Mouse (Mus musculus): ENCODE data around the gene Cxcl2. TPM values are rescaled to one million over a fixed set of nuclear protein-coding genes. Genes with fewer than 3 reads are reported as not detected.

Cxcl2 gene
- polyA plus RNA-seq, 1 experiment: not detected

- Histone ChIP-seq H3K27me3 (ENCODE audit: control insufficient read depth, insufficient read depth, insufficient read length) (no peaks in the 10 kb centered on the region), H3K36me3 (ENCODE audit: control insufficient read depth, insufficient read depth) (no peaks in the 10 kb centered on the region), H3K4me3 (no peak overlapping the region), H3ac (ENCODE audit: control insufficient read depth, insufficient read length) (no peak overlapping the region), H3K4me2 (ENCODE audit: low read depth) (no peak overlapping the region), H3K79me2 (ENCODE audit: control insufficient read depth, insufficient read depth) (no peaks in the 10 kb centered on the region)
- no peak for TF ChIP-seq MYOD1 (IDR thresholded peaks at IDR 0.05; ENCODE audit: control insufficient read depth in 1 of 3, insufficient read length in 2 of 3, low read depth in 2 of 3)
- no peak for TF ChIP-seq SRF (IDR thresholded peaks at IDR 0.05; ENCODE audit: control insufficient read depth, insufficient read length, low read depth)
- TF ChIP-seq POLR2AphosphoS2 (IDR thresholded peaks at IDR 0.05; ENCODE audit: insufficient read length, low read depth): no peak
- no peak for TF ChIP-seq E2F4 (IDR thresholded peaks at IDR 0.05; ENCODE audit: insufficient read depth)
- TF ChIP-seq TCF3 (IDR thresholded peaks at IDR 0.05; ENCODE audit: insufficient read length, low read depth): no peak
- no peak for TF ChIP-seq CEBPB (IDR thresholded peaks at IDR 0.05; ENCODE audit: insufficient read depth, poor library complexity, severe bottlenecking)
- no peak for TF ChIP-seq POLR2A (IDR thresholded peaks at IDR 0.05; ENCODE audit: insufficient read length, low read depth)
- TF ChIP-seq REST (IDR thresholded peaks at IDR 0.05; ENCODE audit: insufficient read depth, insufficient read length): no peak
- TF ChIP-seq USF1 (IDR thresholded peaks at IDR 0.05; ENCODE audit: low read depth): no peak
- TF ChIP-seq MAX (IDR thresholded peaks at IDR 0.05; ENCODE audit: low read depth): no peak
- no peak for TF ChIP-seq MYOG (IDR thresholded peaks at IDR 0.05; ENCODE audit: control insufficient read depth in 1 of 3, insufficient read depth in 1 of 3, insufficient read length in 2 of 3, low read depth in 2 of 3)
- no peak for TF ChIP-seq TCF12 (IDR thresholded peaks at IDR 0.05; ENCODE audit: insufficient read depth, poor library complexity, severe bottlenecking)
These were observed 6.2 kb upstream of the Cxcl2 start for GRCm38 (mm10) chr5:90897429-90897828.

GRCm38 (mm10) chr5:90899308-90899707 is 4.4 kb upstream of the Cxcl2 start:
- no peak overlapping the region for H3K4me2 ChIP-seq (ENCODE audit: low read depth)
- no peak overlapping the region for H3K4me3 ChIP-seq
- H3K79me2 ChIP-seq (ENCODE audit: control insufficient read depth, insufficient read depth): no peaks in the 10 kb centered on the region
- H3ac ChIP-seq (ENCODE audit: control insufficient read depth, insufficient read length): no peak overlapping the region
- H3K36me3 ChIP-seq (ENCODE audit: control insufficient read depth, insufficient read depth): no peaks in the 10 kb centered on the region
- TF ChIP-seq E2F4 (IDR thresholded peaks at IDR 0.05; ENCODE audit: insufficient read depth) (no peak), MYOD1 (IDR thresholded peaks at IDR 0.05; ENCODE audit: control insufficient read depth in 1 of 3, insufficient read length in 2 of 3, low read depth in 2 of 3) (no peak), MYOG (IDR thresholded peaks at IDR 0.05; ENCODE audit: control insufficient read depth in 1 of 3, insufficient read depth in 1 of 3, insufficient read length in 2 of 3, low read depth in 2 of 3) (no peak), TCF3 (IDR thresholded peaks at IDR 0.05; ENCODE audit: insufficient read length, low read depth) (no peak), MAX (IDR thresholded peaks at IDR 0.05; ENCODE audit: low read depth) (no peak), POLR2AphosphoS2 (IDR thresholded peaks at IDR 0.05; ENCODE audit: insufficient read length, low read depth) (no peak), POLR2A (IDR thresholded peaks at IDR 0.05; ENCODE audit: insufficient read length, low read depth) (no peak), SRF (IDR thresholded peaks at IDR 0.05; ENCODE audit: control insufficient read depth, insufficient read length, low read depth) (no peak), TCF12 (IDR thresholded peaks at IDR 0.05; ENCODE audit: insufficient read depth, poor library complexity, severe bottlenecking) (no peak), USF1 (IDR thresholded peaks at IDR 0.05; ENCODE audit: low read depth) (no peak), REST (IDR thresholded peaks at IDR 0.05; ENCODE audit: insufficient read depth, insufficient read length) (no peak), CEBPB (IDR thresholded peaks at IDR 0.05; ENCODE audit: insufficient read depth, poor library complexity, severe bottlenecking) (no peak)
- no peaks in the 10 kb centered on the region for H3K27me3 ChIP-seq (ENCODE audit: control insufficient read depth, insufficient read depth, insufficient read length)

GRCm38 (mm10) chr5:90900147-90900546 is 3.5 kb upstream of the Cxcl2 start:
- TF ChIP-seq CEBPB (IDR thresholded peaks at IDR 0.05; ENCODE audit: insufficient read depth, poor library complexity, severe bottlenecking) (0 out of 2 replicates have a peak, but pooled peaks have one; percentile 27), POLR2AphosphoS2 (IDR thresholded peaks at IDR 0.05; ENCODE audit: insufficient read length, low read depth) (no peak)
- H3K4me2 ChIP-seq (ENCODE audit: low read depth): no peak overlapping the region
- no peaks in the 10 kb centered on the region for H3K27me3 ChIP-seq (ENCODE audit: control insufficient read depth, insufficient read depth, insufficient read length)
- no peaks in the 10 kb centered on the region for H3K36me3 ChIP-seq (ENCODE audit: control insufficient read depth, insufficient read depth)
- no peak overlapping the region for H3K4me3 ChIP-seq
- no peak overlapping the region for H3ac ChIP-seq (ENCODE audit: control insufficient read depth, insufficient read length)
- no peaks in the 10 kb centered on the region for H3K79me2 ChIP-seq (ENCODE audit: control insufficient read depth, insufficient read depth)

- no peaks in the 10 kb centered on the region for H3K27me3 ChIP-seq (ENCODE audit: control insufficient read depth, insufficient read depth, insufficient read length)
- H3K79me2 ChIP-seq (ENCODE audit: control insufficient read depth, insufficient read depth): no peaks in the 10 kb centered on the region
- no peak overlapping the region for H3ac ChIP-seq (ENCODE audit: control insufficient read depth, insufficient read length)
- no peaks in the 10 kb centered on the region for H3K36me3 ChIP-seq (ENCODE audit: control insufficient read depth, insufficient read depth)
- H3K4me2 ChIP-seq (ENCODE audit: low read depth): peak overlapping the region; percentile 13
- no peak overlapping the region for H3K4me3 ChIP-seq
- no peak for TF ChIP-seq MYOG (IDR thresholded peaks at IDR 0.05; ENCODE audit: control insufficient read depth in 1 of 3, insufficient read depth in 1 of 3, insufficient read length in 2 of 3, low read depth in 2 of 3)
These were observed 3.0 kb upstream of the Cxcl2 start for GRCm38 (mm10) chr5:90900688-90901087.

DNA sequence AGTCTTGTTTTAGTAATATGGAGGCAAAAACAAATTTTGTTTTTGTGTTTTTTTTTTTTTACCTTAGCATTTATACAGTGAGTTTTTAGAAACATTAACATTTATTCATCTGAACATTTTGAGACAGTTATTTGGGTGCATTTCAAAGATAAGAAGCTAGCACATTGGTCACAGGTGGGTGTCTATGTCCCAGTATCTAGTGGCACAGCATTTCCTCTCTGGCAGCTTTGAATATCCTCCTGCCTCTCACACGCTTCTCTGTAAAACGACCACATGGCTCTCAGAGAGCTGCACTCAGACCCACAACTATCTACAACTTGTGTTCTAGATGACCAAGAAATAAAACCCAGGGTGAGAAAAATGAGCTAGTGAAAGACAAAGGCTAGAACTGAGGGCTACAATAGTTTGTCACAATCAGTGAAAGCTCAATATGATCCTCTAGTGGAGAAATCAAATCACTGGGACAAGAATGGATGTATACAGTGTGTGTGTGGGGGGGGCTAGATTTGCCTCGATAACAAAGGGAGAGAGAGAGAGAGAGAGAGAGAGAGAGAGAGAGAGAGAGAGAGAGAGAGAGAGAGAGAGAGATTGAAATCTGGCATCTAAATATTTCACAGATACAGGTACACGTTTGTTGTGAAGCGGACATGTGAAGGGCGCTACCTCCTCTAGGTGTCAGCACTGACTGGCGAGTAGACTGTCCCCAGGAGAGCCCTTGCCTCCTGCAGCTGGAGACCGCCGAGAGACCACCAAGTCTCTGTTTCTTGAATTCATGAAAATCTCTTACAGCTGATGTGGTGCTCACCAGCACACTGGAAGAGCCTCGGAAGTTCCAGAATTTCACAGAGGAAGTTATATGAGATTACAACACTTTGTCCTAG is 1.1 kb upstream of the Cxcl2 start:
- H3K79me2 ChIP-seq (ENCODE audit: control insufficient read depth, insufficient read depth): no peaks in the 10 kb centered on the region
- no peaks in the 10 kb centered on the region for H3K27me3 ChIP-seq (ENCODE audit: control insufficient read depth, insufficient read depth, insufficient read length)
- H3K4me2 ChIP-seq (ENCODE audit: low read depth): no peak overlapping the region
- H3K4me3 ChIP-seq: no peak overlapping the region
- no peak overlapping the region for H3ac ChIP-seq (ENCODE audit: control insufficient read depth, insufficient read length)
- H3K36me3 ChIP-seq (ENCODE audit: control insufficient read depth, insufficient read depth): no peaks in the 10 kb centered on the region
- TF ChIP-seq SRF (IDR thresholded peaks at IDR 0.05; ENCODE audit: control insufficient read depth, insufficient read length, low read depth): no peak
- no peak for TF ChIP-seq TCF12 (IDR thresholded peaks at IDR 0.05; ENCODE audit: insufficient read depth, poor library complexity, severe bottlenecking)
- TF ChIP-seq MYOG (IDR thresholded peaks at IDR 0.05; ENCODE audit: control insufficient read depth in 1 of 3, insufficient read depth in 1 of 3, insufficient read length in 2 of 3, low read depth in 2 of 3): no peak
- no peak for TF ChIP-seq TCF3 (IDR thresholded peaks at IDR 0.05; ENCODE audit: insufficient read length, low read depth)
- TF ChIP-seq POLR2AphosphoS2 (IDR thresholded peaks at IDR 0.05; ENCODE audit: insufficient read length, low read depth): no peak
- TF ChIP-seq REST (IDR thresholded peaks at IDR 0.05; ENCODE audit: insufficient read depth, insufficient read length): no peak
- TF ChIP-seq USF1 (IDR thresholded peaks at IDR 0.05; ENCODE audit: low read depth): no peak
- no peak for TF ChIP-seq POLR2A (IDR thresholded peaks at IDR 0.05; ENCODE audit: insufficient read length, low read depth)
- TF ChIP-seq E2F4 (IDR thresholded peaks at IDR 0.05; ENCODE audit: insufficient read depth): no peak
- no peak for TF ChIP-seq MYOD1 (IDR thresholded peaks at IDR 0.05; ENCODE audit: control insufficient read depth in 1 of 3, insufficient read length in 2 of 3, low read depth in 2 of 3)
- TF ChIP-seq MAX (IDR thresholded peaks at IDR 0.05; ENCODE audit: low read depth): no peak
- TF ChIP-seq CEBPB (IDR thresholded peaks at IDR 0.05; ENCODE audit: insufficient read depth, poor library complexity, severe bottlenecking): no peak
